Mouse (Mus musculus): ENCODE data around the gene Tut1.
"Not testable (repeated sequence)": the region's sequence is repeated elsewhere in the genome, so short reads cannot be mapped to it uniquely, and the experiment has no call there.

Tut1 gene

GRCm38 (mm10) chr19:8999223-8999622, 45.6 kb downstream of the Tut1 start:
- DNase-seq (ENCODE audit: extremely low read depth, low read depth, low spot score) = no peak

GRCm38 (mm10) chr19:9006915-9007314, 53.3 kb downstream of the Tut1 start:
- DNase-seq (ENCODE audit: extremely low read depth, low read depth, low spot score) = not testable (repeated sequence)

Data from fat pad, adult 2 months (tissue).